Mouse (Mus musculus) liver, postnatal 0 days (tissue): Measurements from ENCODE around the gene Hdac8.

Experiments
- CTCF ChIP-seq: sonication (generic); IDR thresholded peaks from 2 replicates; pipeline ENCODE4 v1.5.1; 2016; ENCODE audit warnings: antibody characterized with exemption, low read depth
- EP300 ChIP-seq: IDR thresholded peaks from 2 replicates; pipeline ENCODE4 v1.6.1; 2016; ENCODE audit warnings: antibody characterized with exemption, low read depth, mild to moderate bottlenecking

DNA sequence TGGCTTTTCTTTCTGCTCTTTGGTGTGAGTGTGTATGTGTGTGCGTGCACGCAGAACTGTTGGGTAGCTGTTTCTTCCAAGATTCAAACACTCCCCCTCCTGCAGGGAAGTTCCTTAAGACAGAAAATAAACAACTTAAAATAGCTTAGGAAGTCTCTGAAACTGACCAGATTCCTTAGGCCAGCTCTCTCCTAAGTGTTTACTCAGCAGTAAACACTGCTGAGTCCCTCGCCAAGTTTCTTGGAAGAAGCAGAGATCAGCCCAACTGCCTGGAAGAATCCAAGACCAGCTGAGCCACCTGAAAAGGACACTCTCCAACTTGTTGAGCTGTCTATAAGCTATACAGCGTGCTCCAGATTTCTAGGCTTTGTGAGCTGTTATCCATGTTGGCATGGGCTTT is 4.0 kb upstream of the Hdac8 start:
- TF ChIP-seq CTCF (no peak), EP300 (no peak)
